Mouse (Mus musculus): Measurements from ENCODE around the gene Polr1c.

Gene Polr1c

DNA sequence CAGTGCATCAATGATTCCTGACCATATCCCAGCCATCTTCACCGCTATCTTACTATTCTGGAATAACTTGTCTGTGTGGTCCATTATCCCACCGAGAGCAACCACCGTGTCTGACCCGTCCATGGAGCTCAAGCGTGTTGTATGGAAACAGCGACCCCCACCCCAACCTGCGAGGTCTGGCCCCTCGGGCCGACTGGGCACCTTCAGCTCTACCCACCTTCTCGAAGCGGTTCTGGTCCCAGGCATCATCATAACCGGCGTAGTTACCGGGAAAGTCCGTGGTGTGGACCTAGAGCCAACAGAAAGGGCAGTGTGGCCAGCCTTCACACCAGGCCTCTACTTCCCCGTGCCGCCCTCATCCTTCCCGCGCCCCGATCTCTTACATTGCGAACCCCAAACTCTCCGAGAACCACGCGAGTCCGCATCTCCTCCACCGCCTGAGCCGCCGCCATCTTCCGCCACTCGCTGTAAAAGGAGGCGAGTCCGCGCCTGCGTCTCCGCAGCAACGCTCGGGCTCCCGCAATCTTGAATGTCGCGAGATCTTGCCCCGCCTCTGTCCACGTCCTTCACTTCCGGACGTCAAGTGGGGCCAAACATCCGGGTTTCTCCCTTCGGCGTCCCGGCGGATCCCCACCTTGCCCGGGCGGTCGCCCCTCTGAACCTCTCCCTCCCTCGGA is at the start of gene Polr1c, which contains the start of gene Yipf3:
TSS of gene Polr1c (minus strand) at position 543 of the 677 bp plus-strand sequence.
TSS of gene Yipf3 (plus strand) at position 569 of the 677 bp plus-strand sequence.
- TF ChIP-seq POU5F1 (IDR thresholded peaks at IDR 0.05; ENCODE audit: borderline replicate concordance, low read length) (no peak), NANOG (IDR thresholded peaks at IDR 0.05; ENCODE audit: borderline replicate concordance, low read length) (no peak), CTCF (conservative IDR thresholded peaks at IDR 0.05; ENCODE audit: low read length) (no peak)
- Histone ChIP-seq H3K36me3 (ENCODE audit: insufficient read depth, low read length) (peaks cover 84% of the 10 kb centered on the region), H3K27me3 (ENCODE audit: insufficient read depth, low read length) (no peaks in the 10 kb centered on the region), H3K9me3 (ENCODE audit: low read length) (no peaks in the 10 kb centered on the region), H3K4me3 (replicated peaks; ENCODE audit: low read length) (peak within 1 kb of the TSS; percentile 99), H3K4me1 (replicated peaks; ENCODE audit: low read depth, low read length) (peaks cover 84% of the 10 kb centered on the region)

DNA sequence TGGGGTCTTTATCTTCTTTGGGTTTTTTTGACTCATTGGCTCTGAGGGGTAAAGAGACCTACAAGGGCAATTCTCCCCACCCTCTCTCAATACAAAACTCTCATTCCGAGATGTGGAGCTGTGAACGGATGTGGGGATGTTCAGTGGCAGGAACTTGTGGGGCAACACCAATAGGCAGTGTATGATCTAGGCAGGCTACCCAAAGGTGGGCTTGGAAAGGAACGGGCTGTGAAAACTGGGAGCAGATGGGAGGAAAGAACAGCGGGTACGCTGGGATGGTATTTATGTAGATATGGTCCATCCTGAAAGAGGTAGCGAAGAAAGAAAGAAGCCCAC is 49.1 kb upstream of the Polr1c start:
- TF ChIP-seq CTCF (conservative IDR thresholded peaks at IDR 0.05; ENCODE audit: low read length) (no peak), POU5F1 (IDR thresholded peaks at IDR 0.05; ENCODE audit: borderline replicate concordance, low read length) (no peak), NANOG (IDR thresholded peaks at IDR 0.05; ENCODE audit: borderline replicate concordance, low read length) (no peak)
- peaks cover 81% of the 10 kb centered on the region for H3K27me3 ChIP-seq (ENCODE audit: insufficient read depth, low read length)
- peak overlapping the region; percentile 80 for H3K4me3 ChIP-seq (replicated peaks; ENCODE audit: low read length)
- H3K9me3 ChIP-seq (ENCODE audit: low read length), result no peaks in the 10 kb centered on the region
- peaks cover 27% of the 10 kb centered on the region for H3K4me1 ChIP-seq (replicated peaks; ENCODE audit: low read depth, low read length)
- H3K36me3 ChIP-seq (ENCODE audit: insufficient read depth, low read length), result no peaks in the 10 kb centered on the region

DNA sequence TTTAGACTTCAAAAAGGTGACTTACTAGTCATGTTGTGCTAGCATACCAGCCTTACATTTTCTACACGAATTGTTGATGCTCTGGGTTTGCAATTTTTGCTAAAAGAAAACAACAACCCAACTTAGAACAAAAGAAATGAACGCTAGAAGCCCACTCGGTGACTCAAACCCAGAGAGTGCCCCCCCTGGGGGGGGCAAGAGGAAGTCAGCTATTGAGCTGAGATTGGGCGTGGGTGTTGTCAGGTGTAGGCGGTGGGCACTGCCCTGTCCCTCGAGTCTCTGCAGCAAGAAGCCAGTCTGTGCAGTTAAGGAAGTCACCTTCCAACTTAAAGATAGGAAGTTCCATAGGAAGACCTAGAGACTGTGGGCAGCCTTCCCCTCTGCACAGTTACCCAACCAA is 48.7 kb upstream of the Polr1c start:
- Histone ChIP-seq H3K4me1 (replicated peaks; ENCODE audit: low read depth, low read length) (peaks cover 23% of the 10 kb centered on the region), H3K9me3 (ENCODE audit: low read length) (no peaks in the 10 kb centered on the region), H3K36me3 (ENCODE audit: insufficient read depth, low read length) (no peaks in the 10 kb centered on the region), H3K4me3 (replicated peaks; ENCODE audit: low read length) (no peak overlapping the region), H3K27me3 (ENCODE audit: insufficient read depth, low read length) (peaks cover 79% of the 10 kb centered on the region)
- TF ChIP-seq CTCF (conservative IDR thresholded peaks at IDR 0.05; ENCODE audit: low read length), result no peak; the same call in 1 of the 2 replicates
- no peak for TF ChIP-seq NANOG (IDR thresholded peaks at IDR 0.05; ENCODE audit: borderline replicate concordance, low read length)
- TF ChIP-seq POU5F1 (IDR thresholded peaks at IDR 0.05; ENCODE audit: borderline replicate concordance, low read length), result no peak

DNA sequence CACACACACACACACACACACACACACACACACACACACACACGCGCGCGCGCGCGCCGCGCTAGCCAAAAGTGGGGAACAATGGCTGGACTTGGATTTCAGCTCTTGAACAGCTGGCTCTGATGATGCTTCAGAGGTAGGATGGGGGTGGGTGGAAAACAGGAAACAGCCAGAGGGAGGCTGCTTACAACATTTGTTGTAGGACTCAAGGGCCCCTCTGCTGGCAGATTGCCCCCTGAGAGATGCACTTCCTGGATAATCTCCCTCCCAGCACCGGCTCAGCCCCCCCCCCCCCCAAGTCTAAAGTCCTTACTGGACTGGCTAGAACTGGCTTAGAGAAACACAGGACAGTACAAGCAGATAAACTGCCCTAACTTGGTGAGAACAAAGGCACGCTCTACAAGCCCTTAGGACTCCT is 39.8 kb upstream of the Polr1c start:
- Histone ChIP-seq H3K4me3 (replicated peaks; ENCODE audit: low read length) (no peak overlapping the region), H3K27me3 (ENCODE audit: insufficient read depth, low read length) (0 out of 2 replicates have a peak, but pooled peaks cover 5% of the 10 kb centered on the region), H3K4me1 (replicated peaks; ENCODE audit: low read depth, low read length) (peaks cover 46% of the 10 kb centered on the region), H3K36me3 (ENCODE audit: insufficient read depth, low read length) (no peaks in the 10 kb centered on the region), H3K9me3 (ENCODE audit: low read length) (no peaks in the 10 kb centered on the region)
- no peak for TF ChIP-seq CTCF (conservative IDR thresholded peaks at IDR 0.05; ENCODE audit: low read length)
- TF ChIP-seq POU5F1 (IDR thresholded peaks at IDR 0.05; ENCODE audit: borderline replicate concordance, low read length), result no peak
- TF ChIP-seq NANOG (IDR thresholded peaks at IDR 0.05; ENCODE audit: borderline replicate concordance, low read length), result no peak

DNA sequence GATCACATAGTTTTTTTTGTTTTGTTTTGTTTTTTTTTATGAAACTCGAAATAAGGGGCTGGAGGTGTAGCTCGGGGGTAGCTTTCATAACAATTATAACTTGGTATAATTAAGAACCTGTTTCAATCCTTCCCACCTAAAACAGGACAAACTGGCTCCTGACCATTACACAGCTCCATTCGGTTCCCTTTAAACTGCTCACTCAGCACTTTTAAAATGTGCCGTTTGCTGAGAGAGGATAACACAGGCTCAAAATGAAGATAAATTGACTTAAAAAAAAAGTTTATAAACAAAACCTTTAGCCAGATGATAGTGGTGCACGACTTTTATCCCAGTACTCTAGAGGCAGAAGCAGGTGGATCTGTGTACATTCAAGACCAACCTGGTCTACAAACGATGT is 37.6 kb upstream of the Polr1c start:
- Histone ChIP-seq H3K36me3 (ENCODE audit: insufficient read depth, low read length) (peaks cover 14% of the 10 kb centered on the region), H3K4me3 (replicated peaks; ENCODE audit: low read length) (no peak overlapping the region), H3K9me3 (ENCODE audit: low read length) (no peaks in the 10 kb centered on the region), H3K27me3 (ENCODE audit: insufficient read depth, low read length) (no peaks in the 10 kb centered on the region), H3K4me1 (replicated peaks; ENCODE audit: low read depth, low read length) (peaks cover 65% of the 10 kb centered on the region)
- TF ChIP-seq POU5F1 (IDR thresholded peaks at IDR 0.05; ENCODE audit: borderline replicate concordance, low read length), result no peak
- no peak for TF ChIP-seq NANOG (IDR thresholded peaks at IDR 0.05; ENCODE audit: borderline replicate concordance, low read length)
- TF ChIP-seq CTCF (conservative IDR thresholded peaks at IDR 0.05; ENCODE audit: low read length), result no peak

DNA sequence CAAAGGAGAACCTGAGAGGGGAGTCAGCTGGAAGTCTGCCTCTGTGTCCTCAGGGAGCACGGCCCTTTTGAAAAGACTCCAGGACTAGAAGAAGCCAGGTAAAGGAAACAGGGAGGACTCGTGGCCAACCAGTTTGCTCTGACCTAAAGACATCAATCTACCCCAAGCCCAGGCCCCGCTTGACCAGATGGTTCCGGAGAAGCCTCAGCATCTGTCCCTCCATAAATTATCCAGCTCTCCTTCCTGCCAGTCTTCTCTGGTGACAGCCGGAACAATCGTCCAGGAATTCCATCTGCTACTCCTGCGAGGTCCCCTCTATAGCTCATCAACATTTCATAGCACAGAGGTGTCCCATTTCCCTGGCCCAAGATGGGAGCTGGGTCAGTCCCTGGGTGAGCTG is 36.8 kb upstream of the Polr1c start:
- no peaks in the 10 kb centered on the region for H3K27me3 ChIP-seq (ENCODE audit: insufficient read depth, low read length)

DNA sequence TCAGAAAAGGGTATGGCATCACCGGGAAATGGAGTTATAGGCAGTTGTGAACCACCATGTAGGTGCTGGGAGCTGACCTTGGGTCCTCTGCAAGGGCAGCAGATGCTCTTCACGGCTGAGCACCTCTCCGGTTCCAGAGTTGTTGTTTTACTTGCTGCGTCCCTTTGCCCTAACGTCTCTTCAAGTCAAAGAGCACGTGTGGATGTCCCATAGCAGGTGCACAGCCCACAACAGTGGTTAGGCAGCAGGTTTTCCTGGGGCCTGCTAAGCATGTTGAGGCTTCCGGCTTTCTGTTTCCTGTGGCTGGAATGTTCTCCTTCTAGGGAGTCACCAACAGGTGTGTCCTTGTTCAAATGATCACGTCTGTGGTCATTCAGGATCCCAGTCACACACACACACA is 36.1 kb upstream of the Polr1c start:
- Histone ChIP-seq H3K9me3 (ENCODE audit: low read length) (no peaks in the 10 kb centered on the region), H3K36me3 (ENCODE audit: insufficient read depth, low read length) (peaks cover 29% of the 10 kb centered on the region), H3K4me1 (replicated peaks; ENCODE audit: low read depth, low read length) (peaks cover 76% of the 10 kb centered on the region), H3K27me3 (ENCODE audit: insufficient read depth, low read length) (no peaks in the 10 kb centered on the region), H3K4me3 (replicated peaks; ENCODE audit: low read length) (no peak overlapping the region)
- TF ChIP-seq POU5F1 (IDR thresholded peaks at IDR 0.05; ENCODE audit: borderline replicate concordance, low read length) (no peak), NANOG (IDR thresholded peaks at IDR 0.05; ENCODE audit: borderline replicate concordance, low read length) (no peak), CTCF (conservative IDR thresholded peaks at IDR 0.05; ENCODE audit: low read length) (no peak)

More for the DNA sequence above, 36.8 kb upstream of the Polr1c start:
- 0 out of 2 replicates have a peak overlapping the region, but pooled peaks have one; percentile 29 for H3K4me3 ChIP-seq (replicated peaks; ENCODE audit: low read length)
- peaks cover 71% of the 10 kb centered on the region for H3K4me1 ChIP-seq (replicated peaks; ENCODE audit: low read depth, low read length)
- peaks cover 21% of the 10 kb centered on the region for H3K36me3 ChIP-seq (ENCODE audit: insufficient read depth, low read length)
- TF ChIP-seq CTCF (conservative IDR thresholded peaks at IDR 0.05; ENCODE audit: low read length) (no peak), POU5F1 (IDR thresholded peaks at IDR 0.05; ENCODE audit: borderline replicate concordance, low read length) (no peak), NANOG (IDR thresholded peaks at IDR 0.05; ENCODE audit: borderline replicate concordance, low read length) (no peak)
- no peaks in the 10 kb centered on the region for H3K9me3 ChIP-seq (ENCODE audit: low read length)

DNA sequence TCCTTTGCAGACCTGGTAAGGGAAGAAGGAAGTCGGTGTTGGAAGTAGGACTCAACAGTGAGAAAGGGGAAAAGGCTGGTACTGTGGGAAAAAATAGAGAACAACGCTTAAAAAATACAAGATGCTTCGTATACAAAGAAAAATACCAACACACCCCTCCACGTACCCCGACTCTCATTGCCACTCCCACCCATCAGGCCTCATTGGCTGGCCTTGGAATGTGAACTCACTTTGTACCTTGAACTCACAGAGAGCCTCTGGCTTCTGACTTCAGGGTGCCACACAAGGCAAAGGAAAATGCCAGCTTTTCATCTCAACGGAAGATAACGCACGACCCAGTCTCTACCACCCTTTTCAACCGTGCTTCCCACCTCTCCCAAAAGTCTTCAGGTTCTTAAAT is 35.3 kb upstream of the Polr1c start:
- peaks cover 78% of the 10 kb centered on the region for H3K4me1 ChIP-seq (replicated peaks; ENCODE audit: low read depth, low read length)
- H3K36me3 ChIP-seq (ENCODE audit: insufficient read depth, low read length), result peaks cover 36% of the 10 kb centered on the region
- peak overlapping the region; percentile 87 for H3K4me3 ChIP-seq (replicated peaks; ENCODE audit: low read length)
- no peaks in the 10 kb centered on the region for H3K9me3 ChIP-seq (ENCODE audit: low read length)
- TF ChIP-seq CTCF (conservative IDR thresholded peaks at IDR 0.05; ENCODE audit: low read length) (no peak), NANOG (IDR thresholded peaks at IDR 0.05; ENCODE audit: borderline replicate concordance, low read length) (no peak), POU5F1 (IDR thresholded peaks at IDR 0.05; ENCODE audit: borderline replicate concordance, low read length) (no peak)
- no peaks in the 10 kb centered on the region for H3K27me3 ChIP-seq (ENCODE audit: insufficient read depth, low read length)

Measured in E14TG2a.4 (cell line).